Mouse (Mus musculus) T-helper 17 cell (primary cell): ENCODE data around the gene Hipk1.

Experiments
- in situ Hi-C, 2 experiments: fragments of 300-600 bp; cut with MboI, MseI; formaldehyde crosslinking; loops; 1 replicate in 1 of 2; 2 replicates in 1 of 2; pipeline ENCODE4 v1.15.1; 2025; ENCODE audit warnings: high pct_unique_total_duplicates in 2 of 2

Gene Hipk1

DNA sequence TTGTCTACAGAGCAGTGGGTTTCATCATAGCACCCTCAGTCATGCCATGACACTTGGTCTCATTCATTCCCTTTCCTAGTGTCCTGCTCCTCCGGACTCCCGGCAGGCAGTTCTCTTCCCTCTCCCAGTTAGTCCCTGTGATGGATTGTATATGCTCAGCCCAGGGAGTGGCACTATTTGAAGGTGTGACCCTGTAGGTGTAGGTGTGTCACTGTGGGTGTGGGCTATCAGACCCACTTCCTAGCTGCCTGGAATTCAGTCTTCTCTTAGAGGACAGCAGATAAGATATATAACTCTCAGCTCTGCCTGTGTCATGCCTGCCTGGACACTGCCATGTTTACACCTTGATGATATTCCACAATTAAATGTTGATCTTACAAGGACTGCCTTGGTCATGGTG, 34.4 kb downstream of the Hipk1 start:
- in situ Hi-C loops = loop anchor here in 1 of 2 experiments (10.0 kb wide), 1 partner anchor 1908 kb away; no protein-coding TSS in a partner anchor

DNA sequence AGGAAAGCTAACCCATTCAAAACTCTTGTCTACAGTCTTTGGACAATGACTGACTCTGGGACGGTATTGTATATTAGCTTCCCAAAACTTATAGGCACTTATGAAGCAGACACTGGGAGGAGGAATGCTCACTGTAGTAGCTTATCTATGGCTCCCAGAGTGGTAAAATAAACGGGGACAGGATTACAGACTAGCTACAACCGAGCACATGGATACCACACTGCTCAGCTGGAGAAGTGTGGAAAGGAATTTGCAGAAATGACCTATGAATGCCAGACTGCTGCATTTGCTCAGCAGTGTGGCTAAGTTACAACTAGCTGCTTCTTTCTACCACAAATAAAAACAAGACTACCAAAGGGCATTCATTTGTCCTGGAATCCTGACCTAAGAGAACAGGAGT, 36.0 kb downstream of the Hipk1 start:
- in situ Hi-C loops = loop anchor here in 1 of 2 experiments (10.0 kb wide), 1 partner anchor 1909 kb away; no protein-coding TSS in a partner anchor

DNA sequence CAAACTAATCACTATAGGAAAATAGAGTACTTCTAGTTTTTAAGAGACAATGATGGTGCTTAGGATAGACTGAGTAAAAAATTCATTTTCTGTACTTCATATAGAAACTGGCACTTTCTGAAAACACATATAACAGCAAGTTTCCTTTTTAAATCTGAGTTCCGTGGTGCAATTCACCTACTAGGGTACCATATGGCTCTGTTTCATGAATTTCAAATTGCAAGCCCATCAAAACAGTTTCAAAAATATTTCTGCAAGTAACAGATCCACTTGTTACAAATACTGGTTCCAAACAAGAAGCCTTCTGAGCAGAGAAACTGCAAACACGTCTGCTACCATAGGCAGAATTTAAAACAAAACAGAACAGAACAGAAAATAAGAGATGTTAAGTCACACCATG, 39.8 kb downstream of the Hipk1 start:
- in situ Hi-C loops = loop anchor here in 1 of 2 experiments (10.0 kb wide), 1 partner anchor 1913 kb away; no protein-coding TSS in a partner anchor

DNA sequence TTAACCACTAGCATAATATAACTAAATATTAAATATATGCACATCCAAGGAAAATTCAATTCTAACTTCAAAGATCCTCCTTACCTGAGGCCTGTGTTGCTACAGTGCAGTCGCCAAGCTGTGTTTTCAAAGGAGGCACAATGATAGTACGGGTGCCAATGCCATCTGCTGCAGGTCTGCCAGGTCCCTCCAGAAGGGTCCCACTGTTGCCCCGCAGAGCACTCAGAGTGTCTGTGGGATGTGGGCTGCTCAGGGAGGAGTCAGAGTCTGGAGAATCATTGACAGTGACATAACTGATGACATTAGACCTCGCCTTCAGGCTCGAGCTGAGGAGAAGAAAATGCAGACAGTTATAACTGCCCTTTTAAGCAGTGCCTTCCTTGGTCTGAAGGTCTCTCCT, 44.7 kb downstream of the Hipk1 start:
- in situ Hi-C loops = no loop called here

DNA sequence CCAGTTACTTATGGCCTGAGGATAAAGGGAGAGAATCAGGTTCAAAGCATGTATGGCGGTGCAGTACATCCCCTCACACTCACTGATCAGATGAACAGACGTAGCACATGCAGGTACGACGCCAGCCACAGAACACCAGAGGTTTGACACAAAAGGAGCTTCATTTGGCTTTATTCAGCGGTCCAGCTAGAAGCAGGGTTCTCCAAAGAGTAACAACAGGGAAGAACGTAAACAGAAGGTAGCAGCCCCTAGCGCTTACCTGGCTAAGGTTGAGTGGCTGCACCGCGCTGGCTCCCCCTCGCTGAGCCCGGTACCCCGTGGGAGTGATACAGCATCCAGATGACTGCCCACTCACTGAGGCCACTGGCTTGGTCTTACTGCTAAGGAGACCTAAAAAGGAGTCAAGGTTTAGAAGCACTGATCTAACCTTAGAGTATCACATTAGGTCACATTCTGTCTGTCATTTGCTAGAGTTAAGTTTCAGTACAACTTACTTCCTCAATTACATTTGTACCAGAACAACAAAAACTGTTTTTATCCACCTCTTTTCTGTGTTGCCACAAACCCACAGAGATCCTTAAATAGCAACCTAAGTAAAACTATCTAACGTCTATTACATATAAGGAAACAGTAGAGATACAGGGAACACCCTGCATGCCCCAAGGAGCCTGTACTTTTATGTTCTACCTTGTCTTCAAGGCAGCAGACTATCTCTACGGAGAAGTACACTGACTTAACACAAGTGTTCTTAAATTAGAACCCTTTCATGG, 46.2 kb downstream of the Hipk1 start:
- in situ Hi-C loops = no loop called here

DNA sequence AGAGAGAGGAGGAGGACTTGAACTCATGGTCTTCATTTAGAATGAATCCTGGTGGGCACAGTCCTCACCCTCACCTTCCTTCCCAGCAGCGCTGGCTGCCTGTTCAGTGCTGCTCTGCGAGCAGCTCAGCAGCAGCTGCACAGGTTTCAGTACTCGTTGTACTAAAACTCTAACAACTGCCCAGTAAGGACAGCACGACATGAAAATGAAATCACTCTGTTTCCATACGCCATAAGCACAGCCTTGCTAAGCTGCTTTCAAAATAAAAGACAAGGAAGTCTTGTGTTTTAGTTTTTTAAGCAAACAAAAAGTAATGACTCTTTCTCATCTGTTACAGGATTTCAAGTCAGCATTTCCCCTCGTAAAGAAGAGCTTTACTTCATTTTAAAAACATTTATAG, 48.2 kb downstream of the Hipk1 start:
- in situ Hi-C loops = no loop called here

DNA sequence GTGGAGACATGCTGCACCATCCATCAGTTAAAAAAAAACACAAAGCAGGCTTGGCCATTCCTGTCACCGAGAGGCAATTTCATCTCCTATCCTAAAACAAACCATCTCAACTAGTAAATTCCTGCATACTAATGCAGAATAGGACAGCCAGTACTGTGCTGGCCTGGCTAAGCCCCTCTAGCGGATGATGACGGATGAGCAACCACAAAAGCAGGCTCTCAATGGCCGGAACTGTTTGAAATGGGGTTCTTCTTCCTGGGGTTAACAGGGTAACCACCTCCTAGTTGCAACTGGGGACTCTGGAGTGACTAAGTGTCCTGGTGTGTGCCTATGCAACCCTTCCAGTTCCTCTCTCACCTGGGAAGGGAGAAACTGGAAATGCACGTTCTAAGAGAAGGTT, 51.0 kb downstream of the Hipk1 start:
- in situ Hi-C loops = no loop called here

DNA sequence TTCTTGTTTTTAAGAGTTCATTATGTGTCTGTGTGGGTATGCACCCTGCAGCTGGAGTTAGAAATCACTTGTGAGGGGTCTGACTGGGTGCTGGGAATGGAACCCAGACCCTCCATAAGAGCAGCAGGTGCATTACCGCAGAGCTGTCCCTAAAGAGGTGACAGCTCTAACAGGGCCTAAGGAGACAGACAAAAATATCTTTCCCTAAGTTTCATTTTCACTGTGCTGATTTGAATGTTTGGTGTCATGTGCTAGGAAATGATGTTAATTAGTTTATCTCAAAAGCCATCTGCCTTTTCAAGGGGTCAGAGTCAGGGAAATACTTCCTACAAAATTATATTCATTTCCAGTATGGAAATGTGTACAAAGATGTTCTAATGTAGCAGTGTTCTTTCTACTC, 52.0 kb downstream of the Hipk1 start, which contains the start of gene Gm10964:
Gm10964 (plus strand) TSS at position 38 of the 400 bp plus-strand sequence.
- in situ Hi-C loops = loop anchor here (5.0 kb wide), 2 partner anchors 112 to 307 kb away; no protein-coding TSS in a partner anchor

DNA sequence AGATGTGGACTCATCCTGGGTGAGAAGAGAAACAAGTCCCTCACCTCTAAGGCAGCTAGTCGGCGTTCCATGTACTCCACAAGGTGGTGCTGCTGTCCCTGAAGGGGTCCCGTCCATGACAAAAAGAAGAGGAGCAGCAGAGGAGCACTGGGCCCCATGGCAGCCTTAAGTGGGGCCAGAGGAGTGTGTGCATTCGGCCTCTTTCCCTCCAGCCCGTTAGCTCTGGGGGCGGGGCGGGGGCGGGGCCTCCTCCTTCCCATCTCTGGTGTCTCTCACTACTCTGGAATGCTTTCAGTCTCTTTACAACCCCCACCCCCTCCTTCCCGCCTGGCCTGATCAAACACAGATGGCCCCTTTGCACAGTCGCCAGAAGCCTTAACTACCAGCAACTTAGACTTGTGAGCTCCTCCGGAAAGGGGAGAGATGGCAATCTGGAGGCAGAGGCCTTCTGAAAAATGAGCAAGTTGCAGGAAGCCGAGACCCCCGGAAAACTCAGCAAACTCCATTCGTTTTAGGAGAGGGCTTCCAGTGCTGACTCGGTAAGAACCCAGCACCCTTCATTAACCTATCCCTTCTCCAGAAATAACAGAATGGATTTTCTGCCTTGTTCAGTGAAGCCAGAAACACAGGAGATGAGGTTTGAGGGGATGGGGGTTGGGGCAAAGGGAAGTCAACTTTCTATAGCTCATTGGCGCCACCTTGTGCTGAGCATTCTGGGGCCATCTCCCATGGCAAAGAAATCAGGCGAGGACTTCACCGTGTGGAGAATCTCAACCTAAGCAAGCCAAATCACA, 53.4 kb downstream of the Hipk1 start, which contains the start of gene Olfml3:
Olfml3 (minus strand) TSS at position 224 of the 794 bp plus-strand sequence.
- in situ Hi-C loops = loop anchor here (5.0 kb wide), 2 partner anchors 111 to 306 kb away; no protein-coding TSS in a partner anchor

DNA sequence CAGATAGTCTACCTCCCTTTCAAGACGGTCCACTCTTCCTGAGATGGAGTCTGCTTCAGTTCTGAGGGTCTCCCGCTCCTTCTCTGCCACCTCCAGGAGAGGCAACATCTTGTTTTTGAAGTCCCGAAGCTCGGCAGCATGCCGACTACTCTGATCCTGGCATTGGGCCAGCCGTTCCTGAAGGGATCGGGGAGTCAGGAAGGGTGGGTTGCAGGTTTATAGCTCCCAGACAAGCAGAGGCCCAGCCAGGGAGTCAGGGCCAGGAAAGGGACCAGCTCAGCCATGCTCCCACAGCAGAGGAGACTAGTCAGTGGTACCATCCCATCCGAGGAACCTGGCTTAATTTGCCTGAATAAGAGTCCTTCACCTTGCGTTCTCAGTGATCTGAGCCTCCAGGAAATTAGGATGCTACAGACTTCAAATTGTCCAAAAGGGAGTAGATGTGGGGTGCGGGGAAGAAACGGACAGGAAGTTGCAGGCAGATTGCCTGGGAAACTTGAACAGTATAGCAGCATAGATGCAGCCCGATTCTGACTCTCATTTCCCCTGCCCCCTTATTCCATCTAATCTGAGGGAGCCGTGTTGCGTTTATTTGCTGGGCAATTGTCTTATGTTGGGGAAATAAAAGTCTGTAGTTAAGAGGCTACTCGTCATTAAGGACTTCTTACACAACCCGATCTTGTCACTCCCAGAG, 54.2 kb downstream of the Hipk1 start:
- in situ Hi-C loops = loop anchor here (5.0 kb wide), 2 partner anchors 110 to 305 kb away; no protein-coding TSS in a partner anchor

DNA sequence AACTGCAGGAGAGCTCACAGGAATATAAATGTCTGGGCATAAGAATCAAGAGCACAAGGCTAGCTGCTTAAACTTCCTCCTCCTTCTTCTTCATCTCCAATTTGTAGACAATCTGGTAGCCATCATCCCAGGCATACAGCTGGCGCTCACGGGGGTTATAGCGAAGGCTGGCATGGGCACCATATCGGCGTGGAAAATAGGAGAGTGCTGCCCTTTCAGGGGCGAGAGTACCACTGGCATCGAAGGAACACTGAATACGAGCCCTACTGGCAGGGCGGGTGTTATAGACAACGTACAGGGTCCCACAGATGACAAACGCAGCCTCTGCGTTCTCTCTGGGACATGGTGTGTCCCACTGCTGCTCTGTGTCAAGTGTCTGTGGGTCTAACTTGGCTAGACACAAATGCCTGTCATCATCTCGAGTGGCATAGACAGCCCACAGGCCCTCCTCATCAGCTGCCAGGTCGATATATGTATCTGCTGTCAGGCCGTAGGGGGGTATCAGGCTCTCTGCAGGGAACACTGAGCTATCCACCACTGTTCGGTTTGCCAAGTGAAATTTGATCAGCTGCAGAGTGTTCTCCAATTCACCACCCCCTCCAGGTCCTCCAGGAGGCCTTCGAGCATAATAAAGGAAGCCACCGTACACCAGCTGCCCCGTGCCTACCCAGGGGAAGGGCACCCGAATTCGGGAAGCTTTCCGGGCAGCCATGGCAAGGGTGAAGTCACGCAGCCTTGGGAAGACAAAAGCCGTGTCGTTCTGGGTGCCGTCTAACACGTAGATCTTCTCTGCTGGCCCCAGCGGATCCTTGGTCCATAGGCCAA, 55.4 kb downstream of the Hipk1 start:
- in situ Hi-C loops = loop anchor here (5.0 kb wide), 2 partner anchors 109 to 304 kb away; no protein-coding TSS in a partner anchor

DNA sequence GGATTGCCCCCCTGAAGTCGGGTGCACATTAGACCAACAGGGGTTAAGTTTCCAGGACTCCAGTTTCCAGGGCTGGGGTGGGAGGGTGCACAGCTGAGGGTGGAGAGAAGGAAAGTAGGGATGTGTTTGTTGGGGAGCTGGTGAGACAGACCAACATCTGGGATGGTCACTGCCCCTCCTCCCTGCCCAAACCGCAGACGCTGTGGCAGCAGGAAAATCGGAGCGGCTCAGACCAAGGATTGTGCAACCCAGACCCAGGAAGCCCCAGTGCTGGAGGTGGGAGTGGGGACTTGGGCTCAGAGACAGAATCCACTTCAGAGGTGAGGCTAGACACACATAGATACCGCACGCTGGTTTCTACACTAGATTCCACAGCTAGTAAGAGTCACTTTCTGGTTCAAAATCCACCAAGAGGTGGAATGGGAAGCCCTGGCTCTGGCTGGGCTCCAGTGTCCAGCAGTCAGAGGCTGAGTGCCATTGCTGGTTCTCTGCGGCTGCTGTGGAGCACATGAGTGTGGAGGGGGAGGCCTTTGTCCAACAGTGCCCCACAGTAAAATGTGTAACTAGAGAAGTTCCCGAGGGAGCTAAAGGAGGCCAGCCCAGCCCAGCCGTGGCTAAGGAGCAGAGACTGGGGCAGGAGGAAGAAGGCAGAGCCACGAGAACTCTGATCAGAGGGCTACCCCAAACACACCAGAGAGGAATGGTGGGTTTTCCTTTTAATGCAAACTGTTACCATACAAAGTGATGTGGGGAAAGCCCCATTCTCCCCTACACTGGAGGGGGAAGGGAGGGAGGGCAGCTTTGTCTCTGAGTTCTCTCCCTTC, 56.5 kb downstream of the Hipk1 start:
- in situ Hi-C loops = loop anchor here (5.0 kb wide), 2 partner anchors 108 to 303 kb away; no protein-coding TSS in a partner anchor

DNA sequence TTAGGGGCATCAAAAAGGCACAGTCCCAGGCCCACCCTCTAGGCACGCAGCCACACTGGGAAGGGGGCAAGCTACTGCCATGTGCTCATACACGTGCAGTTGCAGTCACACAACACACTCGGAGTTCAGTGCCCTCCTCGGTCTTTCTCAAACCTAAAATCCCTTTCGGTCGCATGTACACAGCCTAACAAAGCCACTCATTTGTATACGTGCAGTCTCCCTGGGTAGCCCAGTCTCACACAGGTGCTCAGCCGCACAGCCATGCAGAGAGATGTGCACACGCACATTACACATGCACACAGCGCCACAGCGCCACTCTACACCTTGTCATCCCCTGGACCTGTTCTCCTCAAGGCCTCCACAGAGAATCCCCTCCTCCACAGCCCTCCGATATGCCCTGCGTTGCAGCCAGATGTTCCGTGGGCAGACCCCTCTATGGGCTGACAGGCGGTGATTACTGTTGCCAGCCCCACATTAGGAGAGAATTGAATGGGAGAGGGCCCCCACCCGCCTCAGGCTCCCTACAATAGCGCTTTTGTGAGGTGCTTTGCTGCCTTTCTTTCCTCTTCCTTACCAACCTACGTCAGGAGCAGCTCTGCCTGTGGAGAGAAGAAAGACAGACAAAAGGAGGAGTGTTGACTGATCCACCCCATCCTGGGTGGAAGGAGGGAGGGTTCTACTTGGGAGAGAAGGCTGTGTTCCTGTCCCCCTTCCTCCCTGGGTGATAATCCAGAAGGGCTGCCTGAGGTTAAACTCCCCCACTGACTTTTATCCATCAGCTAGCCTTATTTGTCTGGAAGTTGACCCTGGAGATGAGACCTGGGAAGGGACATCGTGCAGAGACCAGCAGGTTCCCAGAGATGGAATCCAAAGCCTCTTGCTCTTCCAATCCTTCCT, 57.3 kb downstream of the Hipk1 start:
- in situ Hi-C loops = no loop called here

DNA sequence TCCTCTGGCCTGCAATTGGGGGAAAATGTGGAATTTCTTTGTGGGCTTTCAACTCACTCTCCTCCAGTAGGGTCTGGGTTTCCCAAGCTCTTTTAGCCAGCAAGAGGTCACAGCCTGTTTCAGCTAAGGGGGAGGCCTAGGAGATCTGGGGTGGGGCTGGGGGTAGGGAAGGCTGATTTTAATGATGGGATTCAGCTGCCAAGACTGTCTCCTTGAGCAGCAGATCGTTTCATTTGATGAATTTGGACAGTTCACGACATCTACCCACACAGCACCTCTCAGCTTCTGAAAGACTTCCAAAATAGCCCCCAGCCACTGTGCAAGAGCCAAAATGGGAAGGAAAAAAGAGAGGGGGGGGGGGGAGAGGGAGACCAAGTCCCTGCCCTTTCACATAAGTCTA, 58.2 kb downstream of the Hipk1 start:
- in situ Hi-C loops = no loop called here

DNA sequence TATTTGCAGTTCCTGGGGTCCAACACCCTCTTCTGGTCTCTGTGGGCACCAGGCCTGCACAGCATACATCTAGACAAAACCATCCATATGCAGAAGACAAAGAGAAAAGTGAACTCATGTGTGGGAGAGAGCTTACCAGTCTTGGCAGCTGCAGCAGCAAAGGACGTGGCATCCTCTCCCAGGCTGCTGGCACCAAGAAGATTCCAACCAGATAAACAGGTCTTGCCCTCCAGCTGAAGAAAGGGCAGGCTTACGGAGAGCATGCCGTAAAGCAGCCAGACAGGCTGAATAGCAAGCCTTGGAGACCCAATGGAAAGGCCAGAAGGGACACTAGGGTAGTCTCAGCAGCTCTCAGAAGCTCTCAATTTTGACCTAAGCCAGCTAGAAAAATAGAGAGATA, 59.2 kb downstream of the Hipk1 start:
- in situ Hi-C loops = no loop called here

DNA sequence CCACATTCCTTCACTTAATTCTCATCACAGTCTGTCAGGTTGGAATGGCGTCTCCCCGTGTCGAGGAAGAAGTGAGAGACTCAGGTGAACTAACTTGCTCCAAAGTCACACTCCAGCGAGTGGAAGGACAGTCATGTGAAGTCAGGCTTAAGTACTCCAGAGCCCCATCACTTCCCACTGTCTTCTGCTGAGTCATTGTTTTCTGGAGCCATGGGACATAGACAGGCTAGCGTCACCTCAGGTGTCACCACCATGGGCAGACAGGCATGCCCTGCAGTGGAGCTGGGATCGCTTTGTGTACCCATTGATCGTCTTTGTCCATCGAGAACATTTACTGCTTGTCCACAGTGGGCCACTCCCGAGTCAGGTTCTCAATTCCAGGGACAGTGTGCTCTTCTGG, 61.5 kb downstream of the Hipk1 start:
- in situ Hi-C loops = no loop called here

DNA sequence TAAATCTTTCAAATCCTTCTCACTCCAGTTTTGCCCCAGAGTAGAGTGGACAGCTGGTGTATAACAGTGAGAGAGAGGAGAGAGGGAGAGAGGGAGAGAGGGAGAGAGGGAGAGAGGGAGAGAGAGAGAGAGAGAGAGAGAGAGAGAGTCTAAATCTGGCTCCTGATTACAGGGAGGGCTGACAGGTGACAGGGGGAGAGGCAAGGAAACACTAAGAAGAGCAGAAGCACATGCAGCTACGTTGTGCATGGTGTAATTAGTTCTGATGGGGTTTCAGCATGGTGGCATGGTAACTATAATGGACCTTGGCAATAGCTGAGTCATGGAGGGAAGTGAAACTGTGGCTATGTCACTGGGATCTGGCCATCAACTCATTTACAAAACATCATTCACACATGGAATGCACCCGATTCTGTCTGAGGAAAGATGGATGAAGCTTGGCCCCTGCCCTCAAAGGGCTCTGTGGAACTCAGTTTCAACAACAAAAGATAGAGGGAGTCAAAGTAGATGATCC, 63.5 kb downstream of the Hipk1 start:
- in situ Hi-C loops = no loop called here

DNA sequence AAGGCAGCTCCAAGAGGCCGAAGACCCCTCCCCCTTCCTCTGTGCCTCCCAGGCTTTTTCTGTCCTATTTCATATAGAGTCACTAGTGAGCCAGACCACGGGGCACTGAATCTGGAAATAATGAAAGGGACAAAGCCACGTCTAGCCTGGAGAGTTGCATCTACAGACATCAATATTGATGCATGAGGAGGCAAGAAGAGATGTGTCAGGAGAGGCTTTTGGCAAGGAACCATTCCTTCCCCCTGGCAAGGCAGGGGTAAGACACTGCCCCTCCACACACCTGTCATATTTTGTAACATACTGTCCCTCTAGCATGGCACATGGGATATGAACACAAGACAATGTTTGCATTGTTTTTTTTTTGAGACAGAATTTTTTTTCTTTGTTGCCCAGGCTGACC, 64.7 kb downstream of the Hipk1 start:
- in situ Hi-C loops = no loop called here
